Mouse (Mus musculus): ENCODE measurements around the gene Cwc27. TPM values are rescaled to one million over a fixed set of nuclear protein-coding genes. Genes with fewer than 3 reads are reported as not detected.

Cwc27 gene
- total RNA-seq, 2 experiments from 2014 or later, result 18.9 to 25.1 TPM

DNA sequence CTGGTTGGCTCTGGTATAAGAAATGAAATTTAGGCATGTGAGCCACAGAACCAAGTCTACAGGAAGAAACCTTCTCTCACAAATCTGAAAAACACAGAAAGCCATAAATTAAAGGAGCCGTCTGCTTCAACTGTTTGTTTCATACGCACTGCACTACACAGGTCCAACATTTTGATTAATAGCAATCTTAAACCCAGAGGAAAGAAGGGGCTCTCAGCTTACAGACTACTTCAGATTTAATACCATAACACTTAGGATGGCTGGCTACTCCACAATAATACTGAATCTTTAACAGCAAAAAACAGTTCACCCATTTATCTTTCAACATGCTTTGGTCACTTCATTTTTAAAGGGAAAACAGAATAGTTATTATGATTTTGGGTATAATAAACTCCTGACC is 182.2 kb downstream of the Cwc27 start:
- no peak overlapping the region for H3K4me3 ChIP-seq
- no peak for TF ChIP-seq CTCF (IDR thresholded peaks at IDR 0.05)

GRCm38 (mm10) chr13:104632427-104633167 is 184.3 kb downstream of the Cwc27 start:
- TF ChIP-seq CTCF (IDR thresholded peaks at IDR 0.05), result no peak
- intact Hi-C loops (cut with DNase I), result no loop called here
- no peak overlapping the region for H3K4me3 ChIP-seq
- DNase-seq (ENCODE audit: extremely low spot score in 1 of 2, low spot score in 2 of 2), result no peak
- H3K27ac ChIP-seq, result no peak overlapping the region

More for the DNA sequence above, 182.2 kb downstream of the Cwc27 start:
- DNase-seq (ENCODE audit: extremely low spot score in 1 of 2, low spot score in 2 of 2), result no peak
- no peak overlapping the region for H3K27ac ChIP-seq
- intact Hi-C loops (cut with DNase I), result no loop called here

- DNase-seq (ENCODE audit: extremely low spot score in 1 of 2, low spot score in 2 of 2), result no peak
- intact Hi-C loops (cut with DNase I), result no loop called here
- no peak overlapping the region for H3K27ac ChIP-seq
- no peak for TF ChIP-seq CTCF (IDR thresholded peaks at IDR 0.05)
- H3K4me3 ChIP-seq, result no peak overlapping the region
Observed at GRCm38 (mm10) chr13:104631621-104632205, 185.2 kb downstream of the Cwc27 start.

DNA sequence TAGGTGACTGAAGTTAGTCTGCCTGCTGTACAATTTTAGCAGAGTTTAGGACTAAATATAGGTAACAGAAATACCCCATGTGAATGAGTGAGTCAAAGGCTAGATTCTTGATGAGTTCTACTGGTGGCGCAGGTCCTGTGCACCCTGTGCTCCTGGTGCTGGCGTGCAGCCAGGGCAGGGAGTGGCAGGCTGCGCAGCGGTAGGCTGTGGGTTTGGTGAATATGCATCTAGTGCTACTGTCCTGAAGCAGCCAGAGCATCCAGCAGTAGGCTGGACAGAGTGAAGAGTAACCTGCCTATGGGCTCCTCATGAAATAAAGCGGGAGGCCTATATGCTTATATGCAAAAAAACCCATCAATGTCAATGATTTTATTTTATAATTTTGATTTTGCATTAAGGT is 186.1 kb downstream of the Cwc27 start:
- no peak overlapping the region for H3K4me3 ChIP-seq
- intact Hi-C loops (cut with DNase I), result no loop called here
- H3K27ac ChIP-seq, result no peak overlapping the region
- DNase-seq (ENCODE audit: extremely low spot score in 1 of 2, low spot score in 2 of 2), result no peak
- no peak for TF ChIP-seq CTCF (IDR thresholded peaks at IDR 0.05)

GRCm38 (mm10) chr13:104629621-104630020 is 187.3 kb downstream of the Cwc27 start:
- no peak for DNase-seq (ENCODE audit: extremely low spot score in 1 of 2, low spot score in 2 of 2)
- no peak for TF ChIP-seq CTCF (IDR thresholded peaks at IDR 0.05)
- intact Hi-C loops (cut with DNase I), result no loop called here
- no peak overlapping the region for H3K4me3 ChIP-seq
- no peak overlapping the region for H3K27ac ChIP-seq

- no peak for TF ChIP-seq CTCF (IDR thresholded peaks at IDR 0.05)
- DNase-seq (ENCODE audit: extremely low spot score in 1 of 2, low spot score in 2 of 2), result no peak
- no peak overlapping the region for H3K27ac ChIP-seq
- H3K4me3 ChIP-seq, result no peak overlapping the region
- intact Hi-C loops (cut with DNase I), result no loop called here
Observed at GRCm38 (mm10) chr13:104628019-104628418, 188.9 kb downstream of the Cwc27 start.

DNA sequence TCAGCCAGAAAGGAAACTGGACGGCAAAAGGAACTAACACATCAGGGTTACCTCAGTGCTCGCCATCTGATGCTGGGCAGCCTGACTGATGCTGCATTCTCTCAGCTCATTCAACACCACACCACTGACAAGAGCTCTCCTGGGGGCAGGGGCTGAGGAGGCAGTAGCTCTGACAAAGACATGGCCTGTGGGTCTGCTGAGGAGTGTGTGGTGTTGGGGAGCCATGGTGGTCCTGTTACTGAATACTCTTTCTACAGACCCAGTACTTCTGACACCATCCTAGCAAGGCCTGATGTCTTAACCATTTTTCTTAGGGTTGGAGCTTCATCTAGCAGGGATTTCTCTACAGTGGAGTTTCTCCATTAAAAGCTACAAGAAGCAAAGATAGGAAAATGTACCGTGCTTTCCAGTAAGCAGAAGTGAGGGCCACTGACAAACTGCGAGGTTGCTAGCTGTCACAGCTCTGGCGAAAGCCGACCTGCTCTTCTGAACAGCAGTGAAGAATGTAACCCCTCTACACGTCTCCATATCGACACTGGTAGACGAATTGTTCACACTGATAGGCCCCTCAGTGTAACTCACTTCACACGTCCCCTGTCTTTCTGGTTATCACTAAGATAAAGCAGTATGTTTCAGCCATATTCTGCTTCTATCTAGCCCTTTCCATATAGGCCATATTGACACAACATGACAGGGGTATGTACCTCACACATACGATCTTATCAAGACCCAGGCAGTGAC is 189.6 kb downstream of the Cwc27 start:
- no peak overlapping the region for H3K4me3 ChIP-seq
- TF ChIP-seq CTCF (IDR thresholded peaks at IDR 0.05), result no peak
- intact Hi-C loops (cut with DNase I), result no loop called here

DNA sequence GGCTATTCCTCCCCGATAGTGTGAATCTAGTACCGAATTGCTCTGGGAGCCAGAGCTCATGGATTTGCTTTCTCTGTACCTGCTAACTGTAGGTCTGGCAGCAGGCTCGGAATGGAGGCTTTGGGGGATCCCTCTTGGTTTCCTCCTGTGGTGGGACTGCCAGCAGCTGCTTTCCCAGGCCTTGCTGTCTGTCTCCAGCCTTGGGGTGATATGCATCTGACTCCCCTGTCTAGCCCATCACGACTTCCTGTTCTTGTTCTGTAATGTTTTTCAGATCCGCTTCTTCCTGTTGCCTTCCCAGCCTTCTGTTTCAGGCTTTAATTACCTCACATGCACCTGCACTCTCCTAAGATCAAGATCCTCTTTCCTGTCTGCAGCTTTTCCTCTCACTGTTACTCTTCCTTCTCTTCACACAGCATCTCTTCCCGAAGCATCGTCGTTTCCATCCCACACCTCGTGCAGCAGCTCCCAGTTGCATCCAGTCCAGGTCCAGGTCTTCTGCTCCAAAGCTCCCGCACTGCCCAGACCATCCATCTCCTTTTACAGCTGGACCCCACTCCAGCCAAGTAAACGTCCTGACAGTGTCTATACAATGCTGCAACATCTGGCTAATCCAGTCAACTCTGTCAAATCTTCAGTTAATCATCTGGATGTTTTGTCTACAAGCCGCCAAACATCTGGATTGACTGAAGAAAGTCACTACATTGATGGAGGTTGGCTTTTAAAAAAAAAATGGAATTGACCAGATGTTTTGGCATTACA is 193.6 kb downstream of the Cwc27 start:
- DNase-seq (ENCODE audit: extremely low spot score in 1 of 2, low spot score in 2 of 2), result no peak
- intact Hi-C loops (cut with DNase I), result no loop called here
- Histone ChIP-seq H3K27ac (no peak overlapping the region), H3K4me3 (no peak overlapping the region)
- no peak for TF ChIP-seq CTCF (IDR thresholded peaks at IDR 0.05)

More for the DNA sequence above, 189.6 kb downstream of the Cwc27 start:
- no peak overlapping the region for H3K27ac ChIP-seq
- DNase-seq (ENCODE audit: extremely low spot score in 1 of 2, low spot score in 2 of 2), result no peak

GRCm38 (mm10) chr13:104622102-104622743 is 194.7 kb downstream of the Cwc27 start:
- Histone ChIP-seq H3K4me3 (no peak overlapping the region), H3K27ac (no peak overlapping the region)
- DNase-seq (ENCODE audit: extremely low spot score in 1 of 2, low spot score in 2 of 2), result no peak
- intact Hi-C loops (cut with DNase I), result no loop called here
- TF ChIP-seq CTCF (IDR thresholded peaks at IDR 0.05), result no peak

- intact Hi-C loops (cut with DNase I), result no loop called here
Observed at GRCm38 (mm10) chr13:104620423-104620822, 196.5 kb downstream of the Cwc27 start.

More at GRCm38 (mm10) chr13:104620423-104620822, 196.5 kb downstream of the Cwc27 start:
- Histone ChIP-seq H3K27ac (no peak overlapping the region), H3K4me3 (no peak overlapping the region)
- no peak for TF ChIP-seq CTCF (IDR thresholded peaks at IDR 0.05)
- no peak for DNase-seq (ENCODE audit: extremely low spot score in 1 of 2, low spot score in 2 of 2)

Measured in left cerebral cortex, adult 2 months (tissue).